Mouse (Mus musculus) regulatory T cell (primary cell): ENCODE measurements around the gene Gm29666.

ENCODE experiments used
- in situ Hi-C: fragments of 300-600 bp; cut with MboI, MseI; formaldehyde crosslinking; loops from one replicate; pipeline ENCODE4 v1.15.1; 2025; ENCODE audit warnings: high pct_unique_total_duplicates

Gm29666 gene

DNA sequence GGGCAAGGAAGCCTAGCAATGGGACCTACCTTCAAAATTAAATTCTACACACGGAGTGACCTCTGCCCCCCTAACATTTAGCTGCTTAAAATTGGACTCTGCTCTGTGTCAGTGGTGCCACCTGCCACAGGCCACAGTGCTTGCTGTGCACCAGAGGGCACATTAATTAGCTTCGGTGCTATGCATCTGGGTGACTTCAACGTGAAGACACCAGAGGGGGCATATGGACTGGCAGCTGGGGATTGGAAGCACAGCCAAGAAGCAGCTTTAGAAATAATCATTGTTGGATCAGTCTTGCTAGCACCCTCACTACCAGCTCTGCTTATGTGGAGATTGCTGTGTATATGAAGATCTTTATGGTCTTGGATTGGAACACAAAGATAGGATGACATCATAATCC lies 6.6 kb downstream of the Gm29666 start:
- in situ Hi-C loops = no loop called here

DNA sequence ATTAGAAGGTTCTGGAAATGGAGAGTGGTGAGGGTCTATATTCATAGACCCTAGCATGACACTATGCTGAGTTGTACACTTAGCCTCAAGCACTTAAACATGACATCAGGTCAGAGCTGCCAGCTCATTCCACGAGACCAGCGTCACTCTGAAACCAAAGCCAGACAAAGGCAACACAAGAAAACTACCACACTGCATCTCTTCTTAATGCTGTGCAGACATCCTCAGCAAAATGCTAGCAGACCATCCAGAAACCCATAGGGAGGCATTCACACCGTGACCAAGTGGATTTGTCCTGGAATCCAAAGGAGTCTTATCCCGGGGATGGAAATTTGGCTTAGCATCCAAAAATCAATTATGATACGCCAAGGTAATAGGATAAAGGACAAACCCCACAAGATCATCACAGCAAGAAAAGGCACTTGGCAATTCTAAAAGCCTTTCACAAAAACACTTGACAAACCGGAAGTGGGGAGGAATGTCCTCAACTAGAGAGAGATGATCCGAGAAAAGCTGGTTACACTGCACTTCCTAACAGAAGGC lies 15.9 kb downstream of the Gm29666 start:
- in situ Hi-C loops = no loop called here

DNA sequence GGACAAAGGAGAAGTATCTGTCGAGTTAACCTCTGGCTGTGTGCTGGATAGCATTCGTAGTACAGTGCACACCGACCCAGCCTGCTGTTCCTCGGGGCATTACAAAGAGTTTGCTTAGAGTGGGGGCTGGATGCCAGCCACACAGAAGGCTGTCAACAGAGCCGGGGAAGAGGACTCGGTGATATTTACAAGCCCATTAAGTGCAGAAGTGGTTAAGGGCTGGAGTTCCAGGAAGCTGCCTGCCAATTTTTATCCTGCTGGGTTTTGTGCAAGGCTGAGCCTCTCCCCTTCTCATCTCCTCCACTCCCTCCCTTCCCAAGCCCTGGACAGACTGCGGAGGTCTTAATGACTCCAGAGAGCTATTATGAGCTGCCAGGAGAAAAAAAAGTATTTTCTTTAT lies 21.8 kb downstream of the Gm29666 start:
- in situ Hi-C loops = loop anchor here (5.0 kb wide), 1 partner anchor 269 kb away; no protein-coding TSS in a partner anchor

DNA sequence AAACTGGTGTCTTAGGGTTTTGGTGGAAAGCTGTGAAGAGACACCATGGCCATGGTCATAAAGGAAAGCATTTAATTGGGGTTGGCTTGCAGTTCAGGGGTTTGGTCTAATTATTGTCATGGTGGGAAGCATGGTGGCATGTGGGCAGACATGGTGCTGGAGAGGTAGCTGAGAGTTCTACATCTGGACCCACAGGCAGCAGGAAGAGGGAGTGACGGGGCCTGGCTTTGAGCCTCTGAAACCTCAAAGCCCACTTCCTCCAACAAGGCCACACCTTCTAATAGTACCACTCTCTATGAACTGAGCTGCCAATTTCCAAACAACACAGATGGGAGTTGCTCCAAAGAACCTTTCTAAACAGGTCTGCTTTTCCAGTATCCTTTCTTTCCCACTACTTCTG lies 23.2 kb downstream of the Gm29666 start:
- in situ Hi-C loops = loop anchor here (5.0 kb wide), 1 partner anchor 271 kb away; no protein-coding TSS in a partner anchor

DNA sequence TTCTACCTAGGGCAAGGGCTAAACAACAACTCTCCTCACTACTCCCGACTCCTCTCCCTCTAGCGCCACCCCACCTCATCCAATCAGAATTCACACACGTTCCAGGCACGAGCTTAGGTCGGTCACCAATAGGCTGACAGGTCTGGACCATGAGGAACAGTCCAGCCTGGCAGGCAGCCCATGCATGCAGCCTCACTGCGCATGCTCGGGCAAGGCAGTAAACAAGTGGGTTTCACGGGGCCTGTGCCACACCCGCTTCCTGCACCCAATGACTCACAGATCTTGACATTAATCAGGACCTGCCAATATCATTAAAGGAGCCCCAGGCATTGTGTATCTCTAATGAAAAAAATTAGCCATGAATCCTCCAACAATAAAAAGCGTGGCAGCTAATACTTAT lies 23.6 kb downstream of the Gm29666 start:
- in situ Hi-C loops = loop anchor here (5.0 kb wide), 1 partner anchor 271 kb away; no protein-coding TSS in a partner anchor

DNA sequence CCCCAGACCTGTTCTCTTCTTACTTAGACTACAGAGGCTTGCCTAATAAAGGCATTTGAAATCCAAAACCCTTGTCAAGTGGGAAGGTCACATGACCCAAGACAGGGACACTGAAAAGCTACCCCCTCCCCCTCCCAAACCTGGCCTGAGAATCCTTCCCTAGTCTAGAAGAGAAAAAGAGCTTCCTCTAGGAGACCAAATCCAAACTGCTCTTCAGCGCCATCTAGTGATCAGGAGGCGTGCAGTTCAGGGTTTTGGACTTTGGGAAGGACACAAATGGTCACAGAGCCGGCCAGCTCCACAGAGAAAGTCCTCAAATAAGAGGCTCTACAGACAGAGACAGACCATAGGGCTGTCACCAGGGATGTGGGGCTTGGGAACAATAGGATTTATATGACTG lies 28.2 kb downstream of the Gm29666 start:
- in situ Hi-C loops = no loop called here

DNA sequence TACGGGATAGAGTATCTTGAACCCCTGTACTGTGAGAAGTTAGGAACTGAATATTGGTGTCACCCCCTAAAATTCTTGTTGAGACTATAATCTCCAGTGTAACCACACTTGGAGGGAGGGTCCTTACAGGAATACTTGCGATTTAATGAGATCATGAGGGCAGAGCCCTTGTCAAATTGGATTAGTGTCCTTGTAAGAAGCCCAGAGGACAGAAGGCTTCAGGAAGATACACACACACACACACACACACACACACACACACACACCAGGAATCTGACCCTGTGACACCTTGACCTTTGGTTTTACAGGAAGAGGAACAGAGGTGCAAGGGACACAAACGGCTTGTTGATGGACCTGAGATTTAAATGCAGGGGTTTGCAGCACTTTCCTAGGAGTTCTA lies 28.6 kb downstream of the Gm29666 start:
- in situ Hi-C loops = no loop called here

DNA sequence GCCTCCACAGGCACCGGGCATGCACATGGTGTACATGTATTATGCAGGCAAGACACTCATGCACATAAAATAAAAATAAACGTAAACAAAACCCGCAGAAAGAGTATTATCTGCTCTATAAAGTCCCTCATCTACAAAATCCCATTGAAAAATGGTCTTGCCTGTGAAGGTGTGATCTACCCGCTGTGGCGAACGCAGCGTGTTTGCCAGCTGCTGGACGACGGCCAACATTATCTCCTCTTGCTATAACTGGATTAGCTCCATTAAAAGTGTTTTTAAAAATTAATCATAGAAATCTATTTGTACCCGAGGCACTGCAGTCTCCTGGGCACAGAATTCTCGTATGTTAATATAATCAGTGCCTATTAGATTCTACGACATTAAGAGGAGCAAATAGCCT lies 31.8 kb downstream of the Gm29666 start:
- in situ Hi-C loops = no loop called here

DNA sequence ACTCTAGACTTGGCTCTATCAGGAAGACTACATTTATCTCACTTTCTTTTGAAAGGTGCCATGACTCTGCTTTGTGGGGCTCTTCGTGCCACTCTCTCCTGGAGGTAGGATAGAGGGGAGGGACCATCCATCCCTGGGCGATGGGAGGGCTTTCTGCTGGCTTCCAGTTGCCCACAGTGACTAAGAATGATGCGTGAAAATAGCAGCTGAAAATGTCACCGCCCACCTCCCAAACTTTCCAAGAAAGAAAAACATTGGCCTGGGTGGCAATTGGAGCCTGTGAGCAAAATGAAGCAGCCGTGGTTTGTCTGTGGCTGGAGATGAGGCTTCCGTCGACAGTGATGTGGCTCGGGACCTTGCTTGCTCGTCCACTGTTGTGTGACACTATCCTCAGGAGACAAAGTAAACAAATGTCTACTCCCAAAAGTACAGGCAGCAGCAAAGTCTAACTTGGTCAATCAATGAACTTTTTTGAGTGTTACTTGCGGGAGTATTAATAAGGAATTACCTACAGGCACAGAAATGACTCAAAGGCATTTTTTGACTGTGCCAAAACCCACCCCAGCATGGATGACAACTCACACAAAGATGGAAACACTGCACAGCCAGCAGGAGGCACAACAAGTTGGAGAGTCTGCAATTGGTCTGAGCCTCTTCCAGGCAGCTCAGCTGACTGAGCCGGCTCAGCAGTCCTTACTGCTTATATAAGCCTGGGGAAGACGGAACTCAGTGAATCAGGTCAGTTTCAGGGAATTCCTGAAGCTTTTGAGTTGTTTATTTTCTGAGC lies 42.6 kb downstream of the Gm29666 start:
- in situ Hi-C loops = no loop called here

DNA sequence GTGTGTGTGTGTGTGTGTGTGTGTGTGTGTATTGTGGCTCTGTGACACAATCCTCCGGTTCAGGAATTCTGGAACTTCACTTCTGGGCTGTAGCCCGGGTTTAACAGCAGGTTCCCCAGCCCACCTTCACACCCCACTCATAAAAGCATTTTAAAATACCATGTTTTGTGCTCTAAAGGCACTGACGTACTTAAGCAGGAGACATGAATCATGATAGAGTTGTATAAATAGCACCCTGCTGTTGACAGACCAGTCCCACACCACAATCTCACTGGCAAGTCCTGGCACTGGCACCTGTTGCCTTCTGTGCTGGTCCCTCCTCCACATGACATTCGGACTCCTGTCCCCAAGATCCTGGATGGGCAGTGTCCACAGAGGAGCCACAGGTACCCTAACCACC lies 46.0 kb downstream of the Gm29666 start:
- in situ Hi-C loops = no loop called here

DNA sequence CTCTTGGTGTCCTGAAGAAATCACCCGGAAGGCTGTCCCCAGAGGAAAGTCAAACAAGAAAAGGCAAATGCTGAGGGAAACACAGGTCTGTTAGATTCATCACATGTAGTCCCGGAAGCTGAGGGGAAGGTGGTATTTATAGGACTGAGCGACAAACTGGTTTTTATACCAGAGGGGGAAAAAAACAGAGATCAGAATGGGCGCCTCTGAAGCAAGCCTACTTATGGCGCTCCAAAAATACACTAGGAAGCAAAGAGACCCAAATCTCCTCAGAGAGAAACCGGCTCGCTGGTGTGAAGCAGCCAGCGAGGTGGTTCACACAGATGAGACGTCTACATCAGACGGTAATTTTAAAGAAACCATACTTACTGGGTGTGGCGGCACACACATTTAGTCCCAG lies 46.8 kb downstream of the Gm29666 start:
- in situ Hi-C loops = no loop called here

DNA sequence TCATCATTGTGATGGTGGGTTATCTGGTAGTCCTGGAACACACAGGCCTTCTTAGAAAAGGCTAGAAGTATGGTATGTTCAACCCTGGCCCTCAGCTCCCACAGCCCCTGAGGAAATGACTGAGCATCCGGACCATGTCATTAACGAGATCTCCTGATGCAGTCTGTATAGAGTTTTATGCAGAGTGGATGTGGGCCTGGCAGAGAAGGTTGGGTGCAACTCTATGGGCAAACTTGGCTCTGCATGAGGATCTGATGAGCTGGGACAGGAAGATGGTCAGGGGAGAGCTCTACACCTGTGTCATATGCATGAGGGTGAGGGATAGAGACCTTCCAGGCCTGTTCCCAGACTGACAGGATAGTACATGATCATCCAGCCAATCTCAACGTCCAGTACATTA lies 48.0 kb downstream of the Gm29666 start:
- in situ Hi-C loops = no loop called here

DNA sequence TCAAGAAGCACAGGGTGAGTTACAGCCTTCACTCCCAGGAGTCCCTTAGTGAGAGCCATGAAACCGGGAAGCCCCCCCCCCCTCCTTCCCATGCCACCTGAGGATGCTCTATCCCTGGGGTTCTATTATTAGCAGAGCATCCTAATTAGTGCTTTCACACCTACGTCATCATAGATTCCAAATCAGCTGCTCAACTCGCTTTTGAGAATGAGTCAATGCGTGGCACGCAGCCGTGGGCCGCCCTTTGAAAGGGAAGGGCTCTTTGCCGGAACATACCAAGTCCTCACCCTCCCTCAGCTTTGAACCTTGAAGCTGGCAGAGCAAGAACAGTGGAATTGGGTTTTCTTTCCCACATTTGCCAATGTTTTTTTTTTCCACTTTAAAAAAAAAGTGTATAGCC lies 57.9 kb downstream of the Gm29666 start:
- in situ Hi-C loops = no loop called here
